Mouse (Mus musculus): Measurements from ENCODE around the gene Chit1. TPM values are rescaled to one million over a fixed set of nuclear protein-coding genes. Genes with fewer than 3 reads are reported as not detected.

Chit1 gene
- total and polyA plus RNA-seq, 2 experiments from 2014 or later: 0.19 to 0.41 TPM

- Histone ChIP-seq H3K27ac (ENCODE audit: low read depth, low read length) (no peak overlapping the region), H3K9me3 (ENCODE audit: low read length) (no peaks in the 10 kb centered on the region), H3K27me3 (ENCODE audit: insufficient read depth, low read length) (no peaks in the 10 kb centered on the region), H3K36me3 (ENCODE audit: insufficient read depth) (no peaks in the 10 kb centered on the region), H3K9ac (no peak overlapping the region), H3K4me1 (ENCODE audit: insufficient read depth) (no peaks in the 10 kb centered on the region), H3K4me3 (ENCODE audit: low read depth, low read length) (no peak overlapping the region), H3K4me2 (ENCODE audit: low read depth) (no peak overlapping the region)
- 93% methylated on average over 7 of the region's 7 CpGs for WGBS
- ATAC-seq: no peak
- TF ChIP-seq CTCF (IDR thresholded peaks at IDR 0.05; ENCODE audit: low read depth): no peak
- no peak for DNase-seq
Measured at GRCm38 (mm10) chr1:134114018-134114417, 3.0 kb downstream of the Chit1 start.

DNA sequence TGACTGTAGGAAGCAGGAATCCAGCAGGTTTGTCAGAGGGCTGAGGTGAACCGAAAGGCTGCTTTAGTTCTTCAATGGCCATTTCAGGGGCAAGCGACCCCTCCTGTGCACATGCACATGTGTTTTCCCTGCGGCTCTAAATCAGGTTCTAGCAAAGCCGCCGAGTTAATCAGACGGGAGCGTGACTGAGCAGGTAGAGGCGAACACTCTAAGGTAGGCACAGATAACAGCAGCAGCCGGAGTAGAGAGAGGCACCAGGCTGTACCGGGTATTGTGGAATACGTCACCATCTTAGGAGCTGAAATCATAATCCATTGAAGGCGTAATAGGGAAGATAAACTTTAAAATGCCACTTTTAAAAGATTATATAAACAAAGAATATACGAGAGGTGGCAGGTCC, 3.7 kb downstream of the Chit1 start:
- no peaks in the 10 kb centered on the region for H3K36me3 ChIP-seq (ENCODE audit: insufficient read depth)

DNA sequence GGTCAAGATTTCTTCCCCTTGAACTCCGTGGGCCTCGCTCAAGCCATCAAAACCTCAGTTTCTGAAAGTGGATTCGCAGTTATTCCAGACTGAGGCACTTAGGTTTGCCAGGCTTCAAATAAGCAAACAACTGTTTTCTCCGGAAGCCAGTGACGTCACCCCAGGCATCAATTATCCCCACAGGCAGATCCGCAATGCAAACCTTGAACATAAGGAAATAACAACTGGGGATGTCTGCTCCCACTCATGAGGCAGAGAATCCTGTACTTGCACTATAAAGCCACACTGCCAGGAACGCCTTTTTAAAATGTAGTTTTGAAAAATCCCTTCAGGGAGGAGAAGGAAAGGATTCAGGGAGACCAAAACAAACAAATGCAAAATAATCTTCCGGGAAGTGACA, 4.4 kb downstream of the Chit1 start:
- no peak overlapping the region for H3K9ac ChIP-seq
- no peak for ATAC-seq
- no peak overlapping the region for H3K4me2 ChIP-seq (ENCODE audit: low read depth)
- H3K36me3 ChIP-seq (ENCODE audit: insufficient read depth): no peaks in the 10 kb centered on the region
- no peak for DNase-seq
- no peaks in the 10 kb centered on the region for H3K27me3 ChIP-seq (ENCODE audit: insufficient read depth, low read length)
- H3K9me3 ChIP-seq (ENCODE audit: low read length): no peaks in the 10 kb centered on the region
- no peaks in the 10 kb centered on the region for H3K4me1 ChIP-seq (ENCODE audit: insufficient read depth)
- H3K4me3 ChIP-seq (ENCODE audit: low read depth, low read length): no peak overlapping the region
- H3K27ac ChIP-seq (ENCODE audit: low read depth, low read length): no peak overlapping the region
- 52% methylated on average over 8 of the region's 8 CpGs for WGBS
- no peak for TF ChIP-seq CTCF (IDR thresholded peaks at IDR 0.05; ENCODE audit: low read depth)

More for the DNA sequence above, 3.7 kb downstream of the Chit1 start:
- Histone ChIP-seq H3K4me2 (ENCODE audit: low read depth) (no peak overlapping the region), H3K27me3 (ENCODE audit: insufficient read depth, low read length) (no peaks in the 10 kb centered on the region), H3K27ac (ENCODE audit: low read depth, low read length) (no peak overlapping the region), H3K4me3 (ENCODE audit: low read depth, low read length) (no peak overlapping the region), H3K9ac (no peak overlapping the region), H3K4me1 (ENCODE audit: insufficient read depth) (no peaks in the 10 kb centered on the region), H3K9me3 (ENCODE audit: low read length) (no peaks in the 10 kb centered on the region)
- DNase-seq: no peak
- 89% methylated on average over 13 of the region's 13 CpGs for whole genome bisulfite sequencing
- TF ChIP-seq CTCF (IDR thresholded peaks at IDR 0.05; ENCODE audit: low read depth): no peak
- no peak for ATAC-seq

GRCm38 (mm10) chr1:134117110-134117509, 6.1 kb downstream of the Chit1 start:
- WGBS: 61% methylated on average over 5 of the region's 5 CpGs
- no peak for DNase-seq
- TF ChIP-seq CTCF (IDR thresholded peaks at IDR 0.05; ENCODE audit: low read depth): no peak
- ATAC-seq: no peak
- Histone ChIP-seq H3K4me2 (ENCODE audit: low read depth) (no peak overlapping the region), H3K36me3 (ENCODE audit: insufficient read depth) (no peaks in the 10 kb centered on the region), H3K27me3 (ENCODE audit: insufficient read depth, low read length) (no peaks in the 10 kb centered on the region), H3K9ac (no peak overlapping the region), H3K4me3 (ENCODE audit: low read depth, low read length) (no peak overlapping the region), H3K27ac (ENCODE audit: low read depth, low read length) (no peak overlapping the region), H3K9me3 (ENCODE audit: low read length) (no peaks in the 10 kb centered on the region), H3K4me1 (ENCODE audit: insufficient read depth) (no peaks in the 10 kb centered on the region)

- 1% methylated on average over 5 of the region's 5 CpGs for WGBS
- DNase-seq: peak; percentile 94
- H3K36me3 ChIP-seq (ENCODE audit: insufficient read depth): no peaks in the 10 kb centered on the region
- no peaks in the 10 kb centered on the region for H3K4me1 ChIP-seq (ENCODE audit: insufficient read depth)
- H3K4me3 ChIP-seq (ENCODE audit: low read depth, low read length): no peak overlapping the region
- H3K9me3 ChIP-seq (ENCODE audit: low read length): no peaks in the 10 kb centered on the region
- no peak overlapping the region for H3K27ac ChIP-seq (ENCODE audit: low read depth, low read length)
- peak; percentile 93 for ATAC-seq
- TF ChIP-seq CTCF (IDR thresholded peaks at IDR 0.05; ENCODE audit: low read depth): peak; percentile 95
- peak overlapping the region; percentile 23; the same call in 1 of the 2 replicates for H3K4me2 ChIP-seq (ENCODE audit: low read depth)
- H3K27me3 ChIP-seq (ENCODE audit: insufficient read depth, low read length): no peaks in the 10 kb centered on the region
- H3K9ac ChIP-seq: peak overlapping the region; percentile 22; the same call in 1 of the 2 replicates
Measured at GRCm38 (mm10) chr1:134120179-134120578, 9.1 kb downstream of the Chit1 start.

DNA sequence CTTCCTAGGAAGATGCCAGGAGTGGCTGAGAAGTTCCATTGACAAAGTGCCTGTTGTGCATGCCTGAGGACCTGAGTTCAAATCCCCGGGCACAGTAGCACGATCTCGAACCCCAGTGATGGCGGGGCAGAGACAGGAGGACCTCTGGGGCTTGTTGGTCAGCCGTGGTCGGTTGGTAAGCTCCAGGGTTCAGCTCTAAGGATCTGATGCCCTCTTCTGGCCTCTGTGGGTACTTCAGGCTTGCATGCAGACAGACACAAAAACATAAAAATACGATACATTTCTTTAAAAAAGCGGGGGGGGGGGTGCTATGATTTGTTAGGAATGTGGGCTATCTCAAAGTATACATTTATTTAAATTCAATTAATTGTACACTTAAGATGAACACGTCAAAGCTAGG, 11.2 kb downstream of the Chit1 start:
- DNase-seq: no peak
- no peak for ATAC-seq
- TF ChIP-seq CTCF (IDR thresholded peaks at IDR 0.05; ENCODE audit: low read depth): peak; percentile 60
- WGBS: 50% methylated on average over 9 of the region's 9 CpGs
- no peak overlapping the region for H3K4me3 ChIP-seq (ENCODE audit: low read depth, low read length)
- no peaks in the 10 kb centered on the region for H3K27me3 ChIP-seq (ENCODE audit: insufficient read depth, low read length)
- H3K36me3 ChIP-seq (ENCODE audit: insufficient read depth): no peaks in the 10 kb centered on the region
- H3K4me2 ChIP-seq (ENCODE audit: low read depth): no peak overlapping the region
- no peak overlapping the region for H3K9ac ChIP-seq
- no peaks in the 10 kb centered on the region for H3K4me1 ChIP-seq (ENCODE audit: insufficient read depth)
- H3K9me3 ChIP-seq (ENCODE audit: low read length): no peaks in the 10 kb centered on the region
- no peak overlapping the region for H3K27ac ChIP-seq (ENCODE audit: low read depth, low read length)

DNA sequence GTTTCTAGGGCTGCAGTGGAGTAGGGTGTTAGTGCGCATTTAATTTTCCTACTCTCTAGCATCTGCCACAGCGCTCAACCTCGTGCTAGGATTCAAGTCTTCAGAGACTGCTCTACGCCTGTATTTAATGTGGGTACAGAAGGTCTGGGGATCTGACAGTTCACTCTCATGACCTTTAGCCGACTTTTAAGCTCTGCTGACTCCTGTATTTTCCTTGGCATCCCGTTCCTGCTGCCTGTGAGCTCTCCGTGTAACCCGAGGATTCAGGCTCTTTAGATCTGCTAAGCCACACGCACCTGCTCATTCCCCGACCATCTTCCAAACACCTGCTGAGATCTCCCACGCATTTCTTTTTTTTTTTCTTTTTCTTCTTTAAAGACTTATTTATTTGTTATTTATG, 22.3 kb downstream of the Chit1 start:
- Histone ChIP-seq H3K27ac (ENCODE audit: low read depth, low read length) (no peak overlapping the region), H3K4me2 (ENCODE audit: low read depth) (no peak overlapping the region), H3K9me3 (ENCODE audit: low read length) (no peaks in the 10 kb centered on the region), H3K36me3 (ENCODE audit: insufficient read depth) (no peaks in the 10 kb centered on the region), H3K27me3 (ENCODE audit: insufficient read depth, low read length) (no peaks in the 10 kb centered on the region), H3K4me3 (ENCODE audit: low read depth, low read length) (no peak overlapping the region), H3K4me1 (ENCODE audit: insufficient read depth) (no peaks in the 10 kb centered on the region), H3K9ac (no peak overlapping the region)
- no peak for TF ChIP-seq CTCF (IDR thresholded peaks at IDR 0.05; ENCODE audit: low read depth)
- no peak for DNase-seq
- WGBS: 64% methylated on average over 11 of the region's 11 CpGs
- ATAC-seq: no peak

DNA sequence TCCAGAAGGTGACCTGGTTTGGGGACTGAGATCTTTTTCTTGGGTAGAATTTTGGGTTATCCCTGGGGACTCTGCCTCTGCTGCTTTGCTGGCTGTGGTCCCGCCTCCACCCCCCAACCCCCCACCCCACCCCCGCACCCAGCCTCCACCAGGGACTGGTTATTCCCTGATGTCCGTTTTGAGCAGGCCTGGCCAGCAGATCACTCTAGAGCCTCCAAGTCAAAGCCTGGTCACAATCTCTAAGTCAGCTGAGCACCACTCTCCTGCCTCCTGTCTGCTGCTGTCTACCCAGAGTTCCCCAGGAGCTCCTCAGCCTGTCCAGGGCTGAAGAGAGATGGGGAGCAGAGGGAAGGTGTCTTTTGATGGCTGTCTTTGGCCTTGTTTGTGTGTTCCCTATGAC, 25.3 kb downstream of the Chit1 start:
- no peak overlapping the region for H3K4me3 ChIP-seq (ENCODE audit: low read depth, low read length)
- H3K36me3 ChIP-seq (ENCODE audit: insufficient read depth): no peaks in the 10 kb centered on the region
- no peaks in the 10 kb centered on the region for H3K27me3 ChIP-seq (ENCODE audit: insufficient read depth, low read length)
- 58% methylated on average over 3 of the region's 3 CpGs for WGBS
- no peaks in the 10 kb centered on the region for H3K9me3 ChIP-seq (ENCODE audit: low read length)
- no peak overlapping the region for H3K27ac ChIP-seq (ENCODE audit: low read depth, low read length)
- H3K4me1 ChIP-seq (ENCODE audit: insufficient read depth): no peaks in the 10 kb centered on the region
- no peak overlapping the region for H3K4me2 ChIP-seq (ENCODE audit: low read depth)
- no peak overlapping the region for H3K9ac ChIP-seq
- DNase-seq (no peak), ATAC-seq (no peak)
- TF ChIP-seq CTCF (IDR thresholded peaks at IDR 0.05; ENCODE audit: low read depth): no peak
